In the genomic region with DNA sequence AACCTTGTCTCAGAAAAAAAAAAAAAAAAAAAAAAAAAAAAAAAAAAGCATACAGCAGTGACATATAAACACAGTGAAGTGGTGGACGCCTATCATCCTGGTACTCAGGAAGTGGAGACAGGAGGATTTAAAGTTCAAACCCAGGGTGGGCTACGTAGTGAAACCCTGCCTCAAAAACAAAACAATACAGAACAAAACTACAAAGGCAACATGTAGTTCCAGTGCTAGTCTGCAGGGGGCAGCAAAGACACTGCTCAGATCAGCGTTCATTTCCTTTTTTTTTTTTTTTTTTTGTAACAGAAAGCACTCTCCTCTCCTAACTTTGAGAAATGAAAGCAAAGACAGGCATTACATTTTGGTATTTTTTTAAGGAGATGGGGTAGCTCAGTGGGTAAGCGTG, we compare ENCODE assay signal across 9 mouse cellular contexts.
A peak's percentile ranks its signal among the peaks of the same experiment; 100 is the strongest.
DNase-seq lines count a peak whose midpoint lies in the region; ATAC-seq and TF ChIP-seq lines count a peak whose summit lies in the region.
"Had no signal": no experiment of that assay in that cellular context is flagged by ENCODE, and none has a peak within 500 bp of the region (broad histone marks: within the 10 kb centered on the region; RNA-seq: fewer than 3 reads in every experiment).

No protein-coding gene starts in this region.

- TF ChIP-seq RAD21 in MEL (IDR thresholded peaks at IDR 0.05; ENCODE audit: low read depth, low read length), result peak; percentile 32

- H3K9ac ChIP-seq in kidney, embryonic 14.5 days (ENCODE audit: low read depth, low read length), result no peak overlapping the region
- H3K9ac ChIP-seq in MEL (ENCODE audit: control insufficient read depth, low read depth, low read length, poor library complexity, severe bottlenecking), result no peak overlapping the region

- H3K27me3 ChIP-seq in kidney, adult 2 months (replicated peaks; ENCODE audit: control insufficient read depth, insufficient read depth, low read length), result no peaks in the 10 kb centered on the region
- H3K27me3 ChIP-seq in kidney, embryonic 14.5 days (ENCODE audit: control insufficient read depth, insufficient read depth, low read length), result no peaks in the 10 kb centered on the region
- H3K27me3 ChIP-seq in MEL (ENCODE audit: control insufficient read depth in 1 of 2, insufficient read depth in 2 of 2, low read length in 2 of 2), result no peaks in the 10 kb centered on the region

- ATAC-seq in kidney, embryonic 14.5 days (ENCODE audit: low FRiP score, low TSS enrichment), result no peak

- intact Hi-C loops in gastrocnemius, adult 2 months (cut with DNase I), result no loop called here

- 17% methylated on average over 4 of the region's 4 CpGs for WGBS in kidney, adult 2 months
- WGBS in kidney, embryonic 14.5 days, result 23% methylated on average over 4 of the region's 4 CpGs

- H3K36me3 ChIP-seq in kidney, adult 2 months (ENCODE audit: control insufficient read depth, insufficient read depth, low read length), result no peaks in the 10 kb centered on the region
- H3K36me3 ChIP-seq in kidney, embryonic 14.5 days (ENCODE audit: control insufficient read depth, insufficient read depth, low read length), result no peaks in the 10 kb centered on the region
- no peaks in the 10 kb centered on the region for H3K36me3 ChIP-seq in MEL (ENCODE audit: control insufficient read depth in 1 of 2, insufficient read depth in 2 of 2, low read length in 2 of 2)

- H3K4me1 ChIP-seq in kidney, adult 2 months (ENCODE audit: control insufficient read depth, insufficient read depth, low read length), result no peaks in the 10 kb centered on the region
- H3K4me1 ChIP-seq in kidney, embryonic 14.5 days (ENCODE audit: control insufficient read depth, insufficient read depth, low read length), result no peaks in the 10 kb centered on the region
- no peaks in the 10 kb centered on the region for H3K4me1 ChIP-seq in MEL (ENCODE audit: control insufficient read depth in 1 of 2, insufficient read depth in 2 of 2, low read length in 2 of 2)

- no peak overlapping the region for H3K4me3 ChIP-seq in kidney, adult 2 months (ENCODE audit: insufficient read depth, low read depth, low read length)
- no peak overlapping the region for H3K4me3 ChIP-seq in kidney, embryonic 14.5 days (ENCODE audit: low read length)
- H3K4me3 ChIP-seq in MEL (ENCODE audit: control insufficient read depth in 1 of 2, insufficient read depth in 1 of 2, low read depth in 2 of 2, low read length in 2 of 2), result peak overlapping the region in 1 of 2 experiments; percentile 26; a peak in 1 of 4 replicates
- H3K4me3 ChIP-seq in gastrocnemius, adult 2 months, result no peak overlapping the region
- H3K4me3 ChIP-seq: erythroblast, embryonic 14.5 days had no signal

- TF ChIP-seq CTCF in kidney, adult 2 months (conservative IDR thresholded peaks at IDR 0.05; ENCODE audit: insufficient read depth, insufficient read length, low read depth, low read length), result peak; percentile 62
- peak; percentile 51 to 72 (median 59) for TF ChIP-seq CTCF in MEL (IDR thresholded peaks at IDR 0.05 in 2 of 3, conservative IDR thresholded peaks at IDR 0.05 in 1 of 3; ENCODE audit: control insufficient read depth in 1 of 3, insufficient read depth in 1 of 3, low read depth in 2 of 3, low read length in 3 of 3, poor library complexity in 1 of 3, severe bottlenecking in 1 of 3)
- TF ChIP-seq CTCF in gastrocnemius, adult 2 months (IDR thresholded peaks at IDR 0.05), result peak; percentile 79

- DNase-seq in kidney, adult 2 months, result peak; percentile 36
- DNase-seq in MEL (ENCODE audit: low read depth, low spot score), result peak; percentile 39
- DNase-seq in cerebellum, adult 11 months, result peak; percentile 19
- DNase-seq in gastrocnemius, adult 2 months, result peak; percentile 52
- peak; percentile 70 to 77 for DNase-seq in layer of hippocampus, postnatal 10 days (ENCODE audit: low spot score in 2 of 2)
- DNase-seq in mesoderm, embryonic 11.5 days (ENCODE audit: low read depth, low spot score), result peak; percentile 73
- peak; percentile 53 for DNase-seq in thymus, postnatal 25 days

- no peak overlapping the region for H3K4me2 ChIP-seq in kidney, embryonic 14.5 days (replicated peaks; ENCODE audit: low read depth, low read length)

- no peak overlapping the region for H3K27ac ChIP-seq in kidney, adult 2 months (ENCODE audit: insufficient read depth, low read depth, low read length)
- H3K27ac ChIP-seq in kidney, embryonic 14.5 days (ENCODE audit: low read depth, low read length), result no peak overlapping the region
- H3K27ac ChIP-seq in MEL (ENCODE audit: control insufficient read depth, low read depth, low read length), result no peak overlapping the region
- no peak overlapping the region for H3K27ac ChIP-seq in gastrocnemius, adult 2 months

- no peaks in the 10 kb centered on the region for H3K79me2 ChIP-seq in MEL (ENCODE audit: control insufficient read depth, insufficient read depth, low read length, poor library complexity)

- TF ChIP-seq POLR2A in kidney, adult 2 months (IDR thresholded peaks at IDR 0.05; ENCODE audit: low read depth, low read length), result no peak
- no peak for TF ChIP-seq POLR2A in MEL (IDR thresholded peaks at IDR 0.05; ENCODE audit: control insufficient read depth in 1 of 2, insufficient read depth in 1 of 2, low read depth in 1 of 2, low read length in 2 of 2, poor library complexity in 1 of 2)

- H3K9me3 ChIP-seq in kidney, embryonic 14.5 days (ENCODE audit: control insufficient read depth, low read length), result no peaks in the 10 kb centered on the region
- H3K9me3 ChIP-seq in MEL (replicated peaks; ENCODE audit: insufficient read depth, low read length), result no peaks in the 10 kb centered on the region

- TF ChIP-seq EP300 in MEL (IDR thresholded peaks at IDR 0.05; ENCODE audit: low read depth in 1 of 2, low read length in 2 of 2), result no peak

TF ChIP-seq in MEL, 35 proteins besides CTCF, POLR2A, EP300 and RAD21:
- no peak for TF ChIP-seq GABPA (IDR thresholded peaks at IDR 0.05; ENCODE audit: low read depth, low read length)
- TF ChIP-seq POLR2AphosphoS2 (IDR thresholded peaks at IDR 0.05; ENCODE audit: low read length), result no peak
- TF ChIP-seq ZNF384 (IDR thresholded peaks at IDR 0.05; ENCODE audit: low read depth, low read length), result peak; percentile 95
- TF ChIP-seq SMC3 (IDR thresholded peaks at IDR 0.05; ENCODE audit: low read depth, low read length), result peak; percentile 37
- no peak for TF ChIP-seq ELF1 (IDR thresholded peaks at IDR 0.05; ENCODE audit: low read depth, low read length)
- no peak for TF ChIP-seq TBP (IDR thresholded peaks at IDR 0.05; ENCODE audit: low read depth, low read length)
- no peak for TF ChIP-seq TAL1 (IDR thresholded peaks at IDR 0.05; ENCODE audit: low read length)
- TF ChIP-seq MXI1 (IDR thresholded peaks at IDR 0.05; ENCODE audit: low read depth, low read length), result no peak
- no peak for TF ChIP-seq NELFE (IDR thresholded peaks at IDR 0.05; ENCODE audit: low read depth, low read length)
- TF ChIP-seq MYC (IDR thresholded peaks at IDR 0.05; ENCODE audit: low read depth, low read length), result no peak
- TF ChIP-seq SIN3A (IDR thresholded peaks at IDR 0.05; ENCODE audit: low read length), result no peak
- no peak for TF ChIP-seq UBTF (IDR thresholded peaks at IDR 0.05; ENCODE audit: borderline replicate concordance, insufficient read depth, low read depth, low read length)

Comparison
In these comparisons a context has a peak if more than half of its experiments do, and no peak if none do; other contexts are left out.
1. DNase-seq: peak in every context shown above with its lines; median percentile 74 in layer of hippocampus, postnatal 10 days; 73 in mesoderm, embryonic 11.5 days; 53 in thymus, postnatal 25 days; 52 in gastrocnemius, adult 2 months; 39 in MEL; 36 in kidney, adult 2 months; 19 in cerebellum, adult 11 months.